Mouse (Mus musculus) kidney, embryonic 14.5 days (tissue): ENCODE measurements at regions not wholly inside any gene's neighbourhood (a gene's known extent, or its start where the extent isn't known, plus 50 kb on each side); places are given as distances from the start of the nearest gene placed in this dataset.

ENCODE experiments used
- ATAC-seq: fragments of 200-750 bp; cut with Nextera tagmentation; 2 replicates; pipeline ENCODE4 v1.8.0; 2017; ENCODE audit warnings: moderate number of reproducible peaks, mild to moderate bottlenecking, moderate TSS enrichment, moderate library complexity; ENCODE audit not compliant: low FRiP score, low TSS enrichment
- H3K27ac ChIP-seq: fragments of 300-500 bp; sonication (generic); 2 replicates; pipeline ENCODE4 v1.5.1; 2014; ENCODE audit warnings: low read depth, mild to moderate bottlenecking, low read length, moderate library complexity, mixed read lengths
- H3K27me3 ChIP-seq: fragments of 300-500 bp; sonication (generic); 2 replicates; pipeline ENCODE4 v1.6.1; 2014; ENCODE audit warnings: mild to moderate bottlenecking, low read length; ENCODE audit not compliant: control insufficient read depth, insufficient read depth
- H3K36me3 ChIP-seq: fragments of 300-500 bp; sonication (generic); 2 replicates; pipeline ENCODE4 v1.6.1; 2014; ENCODE audit warnings: low read length, mixed read lengths; ENCODE audit not compliant: control insufficient read depth, insufficient read depth
- H3K4me1 ChIP-seq: fragments of 300-500 bp; sonication (generic); 2 replicates; pipeline ENCODE4 v1.6.1; 2014; ENCODE audit warnings: low read length, mixed read lengths; ENCODE audit not compliant: control insufficient read depth, insufficient read depth
- H3K4me2 ChIP-seq: fragments of 300-500 bp; sonication (generic); replicated peaks from 2 replicates; pipeline ENCODE4 v1.6.1; 2014; ENCODE audit warnings: low read depth, mild to moderate bottlenecking, low read length
- H3K4me3 ChIP-seq: fragments of 300-500 bp; sonication (generic); 2 replicates; pipeline ENCODE4 v1.5.1; 2014; ENCODE audit warnings: mild to moderate bottlenecking, low read length
- H3K9ac ChIP-seq: fragments of 300-500 bp; sonication (generic); 2 replicates; pipeline ENCODE4 v1.6.1; 2014; ENCODE audit warnings: low read depth, mild to moderate bottlenecking, low read length, moderate library complexity
- H3K9me3 ChIP-seq: fragments of 300-500 bp; sonication (generic); 2 replicates; pipeline ENCODE4 v1.6.1; 2016; ENCODE audit warnings: low read length; ENCODE audit not compliant: control insufficient read depth
- WGBS: fragments of 180-500 bp; shearing (Covaris S2); extraction: QIAGEN DNeasy Blood & Tissue Kit; methylation state at CpG from one replicate; pipeline ENCODE4 v1.1.7; 2014; 5-methylcytosine and 5-hydroxymethylcytosine counted together

GRCm38 (mm10) chr13:115535900-115536299, 434.1 kb upstream of the Itga1 start:
- ATAC-seq: no peak
- H3K9me3 ChIP-seq: no peaks in the 10 kb centered on the region
- H3K4me2 ChIP-seq: no peak overlapping the region
- no peak overlapping the region for H3K4me3 ChIP-seq
- H3K27me3 ChIP-seq: no peaks in the 10 kb centered on the region
- H3K9ac ChIP-seq: no peak overlapping the region
- H3K36me3 ChIP-seq: no peaks in the 10 kb centered on the region
- no peak overlapping the region for H3K27ac ChIP-seq
- H3K4me1 ChIP-seq: no peaks in the 10 kb centered on the region
- 46% methylated on average over 3 of the region's 3 CpGs for whole genome bisulfite sequencing

- H3K27ac ChIP-seq: no peak overlapping the region
- H3K4me2 ChIP-seq: no peak overlapping the region
- no peaks in the 10 kb centered on the region for H3K4me1 ChIP-seq
- H3K4me3 ChIP-seq: no peak overlapping the region
- 63% methylated on average over 8 of the region's 8 CpGs for WGBS
- no peak for ATAC-seq
- no peak overlapping the region for H3K9ac ChIP-seq
- no peaks in the 10 kb centered on the region for H3K9me3 ChIP-seq
- no peaks in the 10 kb centered on the region for H3K27me3 ChIP-seq
- H3K36me3 ChIP-seq: no peaks in the 10 kb centered on the region
These were observed 412.1 kb upstream of the Itga1 start for GRCm38 (mm10) chr13:115513914-115514313.

- H3K9ac ChIP-seq: no peak overlapping the region
- H3K4me1 ChIP-seq: no peaks in the 10 kb centered on the region
- peak; percentile 50 for ATAC-seq
- H3K4me2 ChIP-seq: no peak overlapping the region
- no peak overlapping the region for H3K27ac ChIP-seq
- H3K4me3 ChIP-seq: no peak overlapping the region
- no peaks in the 10 kb centered on the region for H3K9me3 ChIP-seq
- H3K27me3 ChIP-seq: no peaks in the 10 kb centered on the region
- H3K36me3 ChIP-seq: no peaks in the 10 kb centered on the region
These were observed 410.4 kb upstream of the Itga1 start for GRCm38 (mm10) chr13:115512214-115512613.

- H3K27me3 ChIP-seq: no peaks in the 10 kb centered on the region
- no peaks in the 10 kb centered on the region for H3K36me3 ChIP-seq
- H3K9ac ChIP-seq: no peak overlapping the region
- WGBS: 21% methylated on average over 3 of the region's 3 CpGs
- H3K4me2 ChIP-seq: no peak overlapping the region
- peak; percentile 95 for ATAC-seq
- H3K9me3 ChIP-seq: no peaks in the 10 kb centered on the region
- no peaks in the 10 kb centered on the region for H3K4me1 ChIP-seq
- H3K27ac ChIP-seq: no peak overlapping the region
- no peak overlapping the region for H3K4me3 ChIP-seq
These were observed 406.9 kb upstream of the Itga1 start for GRCm38 (mm10) chr13:115508646-115509045.

GRCm38 (mm10) chr13:115494399-115494798, 392.6 kb upstream of the Itga1 start:
- no peaks in the 10 kb centered on the region for H3K9me3 ChIP-seq
- H3K27me3 ChIP-seq: no peaks in the 10 kb centered on the region
- H3K4me1 ChIP-seq: no peaks in the 10 kb centered on the region
- H3K4me3 ChIP-seq: no peak overlapping the region
- H3K9ac ChIP-seq: no peak overlapping the region
- WGBS: 38% methylated on average over 4 of the region's 4 CpGs
- no peak overlapping the region for H3K27ac ChIP-seq
- no peak for ATAC-seq
- no peak overlapping the region for H3K4me2 ChIP-seq
- no peaks in the 10 kb centered on the region for H3K36me3 ChIP-seq

- no peak for ATAC-seq
- Histone ChIP-seq H3K27me3 (no peaks in the 10 kb centered on the region), H3K4me1 (no peaks in the 10 kb centered on the region), H3K9me3 (no peaks in the 10 kb centered on the region), H3K4me2 (no peak overlapping the region), H3K36me3 (no peaks in the 10 kb centered on the region), H3K4me3 (no peak overlapping the region), H3K9ac (no peak overlapping the region), H3K27ac (no peak overlapping the region)
- 50% methylated on average over 2 of the region's 2 CpGs for WGBS
These were observed 374.1 kb upstream of the Itga1 start for GRCm38 (mm10) chr13:115475861-115476260.

GRCm38 (mm10) chr13:115465689-115466088, 363.9 kb upstream of the Itga1 start:
- H3K27ac ChIP-seq: no peak overlapping the region
- no peak overlapping the region for H3K4me3 ChIP-seq
- H3K4me1 ChIP-seq: no peaks in the 10 kb centered on the region
- H3K9me3 ChIP-seq: no peaks in the 10 kb centered on the region
- no peak for ATAC-seq
- no peaks in the 10 kb centered on the region for H3K27me3 ChIP-seq
- no peaks in the 10 kb centered on the region for H3K36me3 ChIP-seq
- no peak overlapping the region for H3K9ac ChIP-seq
- 76% methylated on average over 6 of the region's 6 CpGs for WGBS
- H3K4me2 ChIP-seq: no peak overlapping the region

- Histone ChIP-seq H3K9ac (no peak overlapping the region), H3K4me1 (no peaks in the 10 kb centered on the region), H3K27ac (no peak overlapping the region), H3K36me3 (no peaks in the 10 kb centered on the region), H3K4me2 (no peak overlapping the region), H3K9me3 (no peaks in the 10 kb centered on the region), H3K4me3 (no peak overlapping the region), H3K27me3 (no peaks in the 10 kb centered on the region)
- ATAC-seq: no peak
- WGBS: 9% methylated on average over 1 of the region's 1 CpGs
These were observed 349.5 kb upstream of the Itga1 start for GRCm38 (mm10) chr13:115451244-115451643.

- WGBS: 77% methylated on average over 12 of the region's 12 CpGs
- no peak for ATAC-seq
These were observed 325.6 kb upstream of the Itga1 start for GRCm38 (mm10) chr13:115427091-115428033.

More at GRCm38 (mm10) chr13:115427091-115428033, 325.6 kb upstream of the Itga1 start:
- H3K36me3 ChIP-seq: no peaks in the 10 kb centered on the region
- H3K9ac ChIP-seq: no peak overlapping the region
- no peaks in the 10 kb centered on the region for H3K27me3 ChIP-seq
- no peak overlapping the region for H3K27ac ChIP-seq
- no peak overlapping the region for H3K4me3 ChIP-seq
- no peaks in the 10 kb centered on the region for H3K4me1 ChIP-seq
- H3K9me3 ChIP-seq: no peaks in the 10 kb centered on the region
- no peak overlapping the region for H3K4me2 ChIP-seq
